Mouse (Mus musculus): Measurements from ENCODE around the gene Cep57l1. TPM values are rescaled to one million over a fixed set of nuclear protein-coding genes. Genes with fewer than 3 reads are reported as not detected.
A peak's percentile ranks its signal among the peaks of the same experiment; 100 is the strongest.

Cep57l1 gene
- polyA plus RNA-seq, 1 experiment from 2014 or later = 31.1 TPM

DNA sequence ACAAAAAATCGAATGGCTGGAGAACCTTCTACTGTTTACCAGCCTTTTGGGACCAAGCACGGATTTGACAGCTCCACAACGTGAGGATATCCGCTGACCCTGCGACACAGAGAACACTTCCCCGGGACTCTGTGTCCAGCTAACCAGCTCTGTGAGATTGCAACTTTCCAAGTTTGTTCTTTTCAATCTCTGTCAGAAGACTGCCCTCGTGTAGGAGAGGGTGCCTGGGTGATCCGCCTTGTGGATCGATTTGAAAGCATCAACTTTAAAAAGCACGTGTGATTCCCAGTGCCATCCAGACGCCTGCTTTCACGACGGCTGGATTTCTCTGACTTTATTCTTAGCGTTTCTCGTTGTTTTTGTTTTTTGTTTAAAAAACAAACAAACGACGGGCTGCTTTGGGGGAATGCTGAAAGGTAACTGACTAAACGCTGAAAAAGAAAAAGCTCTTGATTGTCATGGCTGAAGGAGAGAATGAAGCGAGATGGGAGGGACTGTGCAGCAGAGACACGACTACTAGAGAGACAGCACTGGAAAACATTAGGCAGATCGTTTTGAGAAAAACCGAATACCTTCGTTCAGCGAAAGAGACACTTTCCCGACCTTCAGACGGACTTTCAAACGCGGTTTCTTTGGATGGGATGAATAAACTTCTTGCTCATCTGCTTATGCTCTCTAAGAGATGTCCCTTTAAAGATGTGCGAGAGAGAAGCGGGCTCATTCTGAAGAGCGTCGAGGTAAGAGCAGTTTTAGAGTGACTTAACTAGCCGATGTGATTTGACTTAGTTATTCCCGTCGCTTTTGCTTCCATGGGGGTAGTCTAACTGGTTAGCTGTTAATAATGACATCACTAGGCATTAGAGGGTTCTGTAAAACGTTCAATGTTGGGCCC, 1.1 kb upstream of the Cep57l1 start:
- H3K27me3 ChIP-seq (replicated peaks; ENCODE audit: control insufficient read depth, insufficient read depth, low read length) = no peaks in the 10 kb centered on the region
- peak overlapping the region; percentile 97 for H3K4me2 ChIP-seq
- no peak for DNase-seq (ENCODE audit: low spot score)
- H3K9ac ChIP-seq (ENCODE audit: low read depth, low read length) = peak overlapping the region; percentile 91
- under 1% methylated on average over 36 of the region's 36 CpGs for WGBS
- H3K4me3 ChIP-seq (ENCODE audit: low read depth, low read length) = peak overlapping the region; percentile 79
- peak overlapping the region; percentile 96 for H3K27ac ChIP-seq (ENCODE audit: low read depth, low read length)
- no peaks in the 10 kb centered on the region for H3K36me3 ChIP-seq (ENCODE audit: control insufficient read depth, insufficient read depth, low read length)
- H3K4me1 ChIP-seq (replicated peaks; ENCODE audit: control insufficient read depth, insufficient read depth, low read length) = peaks cover 22% of the 10 kb centered on the region
- no peaks in the 10 kb centered on the region for H3K9me3 ChIP-seq (ENCODE audit: control insufficient read depth, low read length)
- no peak; the same call in 1 of the 2 replicates for ATAC-seq (replicated peaks; ENCODE audit: low FRiP score)

DNA sequence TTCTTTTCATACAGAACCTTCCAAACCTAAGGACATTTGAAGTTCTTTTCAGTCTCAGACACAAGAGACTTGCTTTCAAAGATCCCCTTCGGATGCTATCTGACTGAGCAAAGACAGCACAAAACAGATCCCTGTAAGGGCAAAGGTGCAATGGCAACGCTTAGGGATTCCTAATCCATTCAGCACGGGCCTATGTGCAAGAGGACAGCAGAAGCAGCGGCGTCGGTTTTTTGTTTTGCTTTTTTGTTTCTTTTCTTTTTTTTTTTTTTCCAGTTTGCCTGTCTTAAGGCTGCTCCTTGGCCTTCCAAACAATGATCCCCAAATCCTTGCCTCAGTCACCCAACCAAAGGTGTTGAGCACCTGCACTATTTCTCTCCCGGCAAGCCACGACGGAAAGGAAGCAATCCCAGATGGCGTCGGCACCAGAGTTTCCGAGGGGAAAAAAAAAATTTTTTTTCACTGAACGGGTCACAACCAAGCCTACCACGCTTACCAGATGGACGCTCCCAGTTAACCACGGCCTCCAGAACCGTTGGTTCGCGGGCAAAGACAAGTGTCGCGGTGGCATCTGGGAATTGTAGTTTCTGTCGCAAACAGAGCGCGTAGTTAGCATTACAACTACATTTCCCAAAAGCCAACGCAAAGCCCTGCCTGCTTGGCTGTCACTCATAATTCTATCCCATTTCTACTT, 446 bp downstream of the Cep57l1 start:
- H3K27ac ChIP-seq (ENCODE audit: low read depth, low read length) = peak overlapping the region; percentile 96
- H3K9me3 ChIP-seq (ENCODE audit: control insufficient read depth, low read length) = no peaks in the 10 kb centered on the region
- WGBS = 3% methylated on average over 25 of the region's 25 CpGs
- H3K36me3 ChIP-seq (ENCODE audit: control insufficient read depth, insufficient read depth, low read length) = no peaks in the 10 kb centered on the region
- H3K9ac ChIP-seq (ENCODE audit: low read depth, low read length) = peak overlapping the region; percentile 91
- ATAC-seq (replicated peaks; ENCODE audit: low FRiP score) (peak; percentile 79), DNase-seq (ENCODE audit: low spot score) (no peak)
- H3K4me1 ChIP-seq (replicated peaks; ENCODE audit: control insufficient read depth, insufficient read depth, low read length) = peaks cover 17% of the 10 kb centered on the region
- H3K4me3 ChIP-seq (ENCODE audit: low read depth, low read length) = peak overlapping the region; percentile 79
- no peaks in the 10 kb centered on the region for H3K27me3 ChIP-seq (replicated peaks; ENCODE audit: control insufficient read depth, insufficient read depth, low read length)
- H3K4me2 ChIP-seq = peak overlapping the region; percentile 97

DNA sequence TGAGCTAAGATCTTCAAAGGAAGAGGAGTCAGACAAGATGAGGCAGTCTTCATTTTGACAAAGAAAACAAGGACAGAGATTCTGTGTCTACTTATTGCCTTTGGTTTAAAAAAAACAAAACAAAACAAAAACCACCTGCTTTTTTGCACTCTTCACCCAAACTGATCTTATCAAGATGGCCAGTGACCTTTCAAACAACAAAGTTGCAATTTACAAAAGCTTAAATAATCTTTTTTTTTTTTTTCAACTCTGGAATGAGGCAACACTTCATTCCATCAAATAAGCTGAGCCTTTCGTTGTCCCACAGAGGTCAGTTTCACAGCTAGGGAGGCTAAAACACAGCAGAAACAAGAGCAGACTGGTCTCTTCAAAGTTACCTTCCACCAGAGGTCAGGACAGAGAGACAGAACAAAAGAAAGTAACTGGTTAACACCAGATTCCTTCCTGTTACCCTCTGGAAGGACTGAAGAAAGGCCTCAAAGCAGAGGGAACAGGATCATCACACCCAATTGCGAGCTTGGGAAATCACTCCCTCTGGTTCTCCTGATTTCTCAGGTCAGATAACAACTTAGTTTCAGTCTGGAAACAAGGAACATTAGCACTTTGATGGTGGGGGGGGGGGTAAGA, 3.8 kb downstream of the Cep57l1 start:
- Histone ChIP-seq H3K4me3 (ENCODE audit: low read depth, low read length) (no peak overlapping the region), H3K36me3 (ENCODE audit: control insufficient read depth, insufficient read depth, low read length) (peaks cover 27% of the 10 kb centered on the region), H3K4me1 (replicated peaks; ENCODE audit: control insufficient read depth, insufficient read depth, low read length) (no peaks in the 10 kb centered on the region), H3K9ac (ENCODE audit: low read depth, low read length) (no peak overlapping the region), H3K9me3 (ENCODE audit: control insufficient read depth, low read length) (peaks cover 16% of the 10 kb centered on the region), H3K27me3 (replicated peaks; ENCODE audit: control insufficient read depth, insufficient read depth, low read length) (no peaks in the 10 kb centered on the region), H3K4me2 (no peak overlapping the region), H3K27ac (ENCODE audit: low read depth, low read length) (no peak overlapping the region)
- DNase-seq (ENCODE audit: low spot score) = no peak
- no peak for ATAC-seq (replicated peaks; ENCODE audit: low FRiP score)
- 85% methylated on average over 2 of the region's 2 CpGs for WGBS

DNA sequence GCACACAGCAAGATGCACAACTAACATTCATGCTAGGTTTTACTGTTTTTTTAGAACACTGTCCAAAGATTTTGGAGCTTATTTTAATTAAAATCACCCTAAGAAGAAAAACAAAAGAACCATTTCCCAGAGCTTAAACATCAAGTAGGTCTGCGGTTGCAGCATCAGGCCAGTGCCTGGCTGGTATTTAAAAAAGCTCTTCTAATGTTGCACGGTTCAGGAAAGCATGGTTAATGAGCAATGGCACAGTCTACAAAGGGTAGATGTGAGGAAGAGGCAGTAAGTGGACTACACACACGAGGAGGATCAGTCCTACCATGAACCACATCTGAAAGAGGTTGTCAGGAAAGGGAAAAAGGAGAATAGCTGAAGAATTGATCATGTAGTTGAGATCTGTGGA, 5.0 kb downstream of the Cep57l1 start:
- Histone ChIP-seq H3K4me1 (replicated peaks; ENCODE audit: control insufficient read depth, insufficient read depth, low read length) (no peaks in the 10 kb centered on the region), H3K36me3 (ENCODE audit: control insufficient read depth, insufficient read depth, low read length) (peaks cover 39% of the 10 kb centered on the region), H3K9me3 (ENCODE audit: control insufficient read depth, low read length) (peaks cover 20% of the 10 kb centered on the region), H3K4me2 (no peak overlapping the region), H3K9ac (ENCODE audit: low read depth, low read length) (no peak overlapping the region), H3K27me3 (replicated peaks; ENCODE audit: control insufficient read depth, insufficient read depth, low read length) (no peaks in the 10 kb centered on the region), H3K27ac (ENCODE audit: low read depth, low read length) (no peak overlapping the region), H3K4me3 (ENCODE audit: low read depth, low read length) (no peak overlapping the region)
- DNase-seq (ENCODE audit: low spot score) (no peak), ATAC-seq (replicated peaks; ENCODE audit: low FRiP score) (no peak)
- WGBS = 80% methylated on average over 3 of the region's 3 CpGs

DNA sequence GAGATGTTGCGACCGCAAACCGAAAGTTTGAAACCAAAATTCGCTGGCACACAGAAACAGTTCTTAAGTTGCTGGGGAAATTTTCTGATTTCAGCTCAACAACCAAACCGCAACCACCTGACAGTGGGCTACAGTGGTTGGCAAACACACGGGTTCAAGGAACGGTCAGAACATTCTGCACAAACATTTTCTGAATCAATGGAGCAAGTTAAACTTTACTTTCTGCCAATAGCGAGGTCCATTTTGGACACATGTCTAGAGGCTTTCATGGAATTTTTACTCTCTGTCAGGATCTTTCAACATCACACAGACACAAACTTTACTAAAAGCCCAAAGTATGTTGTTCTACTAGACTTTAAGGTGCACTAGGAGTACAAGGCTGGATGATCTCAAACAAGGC, 6.2 kb downstream of the Cep57l1 start:
- H3K4me1 ChIP-seq (replicated peaks; ENCODE audit: control insufficient read depth, insufficient read depth, low read length) = no peaks in the 10 kb centered on the region
- no peak for ATAC-seq (replicated peaks; ENCODE audit: low FRiP score)

DNA sequence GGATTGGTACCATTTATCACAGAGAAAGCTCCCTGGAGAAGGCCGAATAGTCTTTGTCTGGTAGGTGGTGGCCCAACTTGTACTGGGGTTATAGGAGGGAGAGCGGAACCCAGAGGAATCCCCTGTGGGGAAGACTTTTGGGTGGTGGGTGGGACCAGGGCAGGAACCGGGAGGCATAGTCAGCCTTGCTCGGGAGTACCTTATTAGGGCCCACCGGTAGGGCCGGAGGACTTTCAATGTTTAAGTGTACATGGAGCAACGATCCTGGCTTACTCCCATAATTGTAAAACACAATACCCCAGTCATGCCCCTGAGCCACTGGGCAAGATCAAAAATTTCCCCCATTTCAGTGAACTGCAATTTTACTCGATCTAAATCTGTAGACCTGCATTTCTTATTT, 12.4 kb downstream of the Cep57l1 start:
- WGBS = 93% methylated on average over 8 of the region's 8 CpGs
- H3K9me3 ChIP-seq (ENCODE audit: control insufficient read depth, low read length) = peaks cover 24% of the 10 kb centered on the region

More for the DNA sequence above, 6.2 kb downstream of the Cep57l1 start:
- H3K4me3 ChIP-seq (ENCODE audit: low read depth, low read length) = no peak overlapping the region
- no peak for DNase-seq (ENCODE audit: low spot score)
- 94% methylated on average over 8 of the region's 8 CpGs for WGBS
- H3K9ac ChIP-seq (ENCODE audit: low read depth, low read length) = no peak overlapping the region
- no peak overlapping the region for H3K4me2 ChIP-seq
- peaks cover 22% of the 10 kb centered on the region for H3K9me3 ChIP-seq (ENCODE audit: control insufficient read depth, low read length)
- H3K27me3 ChIP-seq (replicated peaks; ENCODE audit: control insufficient read depth, insufficient read depth, low read length) = no peaks in the 10 kb centered on the region
- H3K36me3 ChIP-seq (ENCODE audit: control insufficient read depth, insufficient read depth, low read length) = peaks cover 48% of the 10 kb centered on the region
- H3K27ac ChIP-seq (ENCODE audit: low read depth, low read length) = no peak overlapping the region

DNA sequence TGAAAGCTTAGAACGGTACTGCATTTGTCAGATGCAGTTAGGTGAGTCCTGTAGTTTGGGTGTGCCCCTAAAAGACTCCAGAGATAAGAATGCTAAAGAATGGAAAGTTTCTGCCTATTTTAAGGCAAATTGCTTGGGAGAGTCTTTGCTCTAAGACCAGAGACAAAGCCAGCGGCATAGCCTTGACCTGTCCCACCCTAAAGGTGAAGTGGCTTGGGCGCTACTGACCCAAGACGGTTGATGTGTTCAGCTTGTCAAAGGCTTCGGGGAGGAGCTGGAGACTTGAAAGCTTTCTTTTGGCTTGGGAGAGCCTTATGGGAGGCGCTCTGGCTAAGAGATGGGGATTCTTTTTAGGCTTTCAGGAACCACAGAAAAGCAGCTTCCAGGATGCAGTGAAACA, 17.3 kb downstream of the Cep57l1 start:
- DNase-seq (ENCODE audit: low spot score) (no peak), ATAC-seq (replicated peaks; ENCODE audit: low FRiP score) (no peak)
- no peaks in the 10 kb centered on the region for H3K27me3 ChIP-seq (replicated peaks; ENCODE audit: control insufficient read depth, insufficient read depth, low read length)
- H3K9ac ChIP-seq (ENCODE audit: low read depth, low read length) = no peak overlapping the region
- H3K27ac ChIP-seq (ENCODE audit: low read depth, low read length) = no peak overlapping the region
- no peaks in the 10 kb centered on the region for H3K4me1 ChIP-seq (replicated peaks; ENCODE audit: control insufficient read depth, insufficient read depth, low read length)
- 90% methylated on average over 6 of the region's 6 CpGs for WGBS
- H3K4me3 ChIP-seq (ENCODE audit: low read depth, low read length) = no peak overlapping the region
- peaks cover 8% of the 10 kb centered on the region for H3K9me3 ChIP-seq (ENCODE audit: control insufficient read depth, low read length)
- H3K4me2 ChIP-seq = no peak overlapping the region
- H3K36me3 ChIP-seq (ENCODE audit: control insufficient read depth, insufficient read depth, low read length) = peaks cover 5% of the 10 kb centered on the region; the same call in 1 of the 2 replicates

More for the DNA sequence above, 12.4 kb downstream of the Cep57l1 start:
- DNase-seq (ENCODE audit: low spot score) (no peak), ATAC-seq (replicated peaks; ENCODE audit: low FRiP score) (no peak)
- H3K27ac ChIP-seq (ENCODE audit: low read depth, low read length) = no peak overlapping the region
- no peak overlapping the region for H3K4me2 ChIP-seq
- no peak overlapping the region for H3K9ac ChIP-seq (ENCODE audit: low read depth, low read length)
- H3K36me3 ChIP-seq (ENCODE audit: control insufficient read depth, insufficient read depth, low read length) = peaks cover 49% of the 10 kb centered on the region
- no peaks in the 10 kb centered on the region for H3K4me1 ChIP-seq (replicated peaks; ENCODE audit: control insufficient read depth, insufficient read depth, low read length)
- H3K27me3 ChIP-seq (replicated peaks; ENCODE audit: control insufficient read depth, insufficient read depth, low read length) = no peaks in the 10 kb centered on the region
- no peak overlapping the region for H3K4me3 ChIP-seq (ENCODE audit: low read depth, low read length)

DNA sequence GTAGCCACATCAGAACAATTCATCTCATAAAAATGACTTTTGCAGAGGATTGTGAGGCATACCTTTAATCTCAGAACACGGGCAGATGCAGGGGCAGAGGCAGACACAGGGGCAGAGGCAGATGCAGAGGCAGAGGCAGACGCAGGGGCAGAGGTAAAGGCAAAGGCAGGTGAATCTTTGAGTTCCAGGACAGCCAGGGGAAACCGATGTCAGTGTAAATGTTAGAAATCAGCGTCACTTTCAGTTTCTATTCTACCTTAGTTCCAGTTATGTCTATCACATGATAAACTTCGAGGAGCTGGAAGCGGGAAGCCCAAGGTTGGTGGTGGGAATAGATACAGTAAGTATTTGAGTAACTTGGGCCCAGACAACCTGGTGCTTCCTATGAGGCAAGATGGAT, 42.4 kb downstream of the Cep57l1 start:
- Histone ChIP-seq H3K4me1 (replicated peaks; ENCODE audit: control insufficient read depth, insufficient read depth, low read length) (no peaks in the 10 kb centered on the region), H3K4me2 (no peak overlapping the region), H3K9me3 (ENCODE audit: control insufficient read depth, low read length) (no peaks in the 10 kb centered on the region), H3K36me3 (ENCODE audit: control insufficient read depth, insufficient read depth, low read length) (no peaks in the 10 kb centered on the region), H3K4me3 (ENCODE audit: low read depth, low read length) (no peak overlapping the region), H3K9ac (ENCODE audit: low read depth, low read length) (no peak overlapping the region), H3K27ac (ENCODE audit: low read depth, low read length) (no peak overlapping the region), H3K27me3 (replicated peaks; ENCODE audit: control insufficient read depth, insufficient read depth, low read length) (no peaks in the 10 kb centered on the region)
- ATAC-seq (replicated peaks; ENCODE audit: low FRiP score) (no peak), DNase-seq (ENCODE audit: low spot score) (no peak)
- WGBS = 89% methylated on average over 6 of the region's 6 CpGs

Measured in liver, embryonic 11.5 days (tissue).